Mouse (Mus musculus) erythroblast, embryonic 14.5 days (primary cell): ENCODE data around the gene Ankrd52.

Experiments
- GATA1 ChIP-seq: IDR thresholded peaks from 2 replicates; pipeline ENCODE4 v1.6.1; 2012; ENCODE audit warnings: low read length, inconsistent platforms, mixed read lengths
- TAL1 ChIP-seq: IDR thresholded peaks from 3 replicates; pipeline ENCODE4 v1.6.1; 2012; ENCODE audit warnings: low read length, inconsistent platforms, mixed read lengths

- TF ChIP-seq GATA1: no peak
- TF ChIP-seq TAL1: no peak
Observed at GRCm38 (mm10) chr10:128436376-128436775, 59.5 kb downstream of the Ankrd52 start.
